Mouse (Mus musculus) lung, adult 2 months (tissue): Measurements from ENCODE around the gene Sct.

Experiments
- CTCF ChIP-seq: fragments of 200-500 bp; IDR thresholded peaks from 2 replicates; pipeline ENCODE4 v1.5.1; 2011; ENCODE audit warnings: mild to moderate bottlenecking, low read length, control low read depth; ENCODE audit not compliant: insufficient read depth
- POLR2A ChIP-seq: fragments of 200-500 bp; IDR thresholded peaks from 2 replicates; pipeline ENCODE4 v1.6.1; 2011; ENCODE audit warnings: low read depth, mild to moderate bottlenecking, control low read depth, low read length, borderline replicate concordance; ENCODE audit errors: extremely low read depth

- TF ChIP-seq CTCF: no peak
- no peak for TF ChIP-seq POLR2A
These were observed 2.4 kb downstream of the Sct start, which contains the start of gene Cdhr5 for GRCm38 (mm10) chr7:141276546-141276945.
